Mouse (Mus musculus): ENCODE data around the gene Gnaz. TPM values are rescaled to one million over a fixed set of nuclear protein-coding genes. Genes with fewer than 3 reads are reported as not detected.

The Gnaz gene
- polyA plus RNA-seq, 1 experiment = 10.8 TPM

GRCm38 (mm10) chr10:75062621-75063020, 95.6 kb downstream of the Gnaz start:
- DNase-seq (ENCODE audit: low spot score) = no peak

GRCm38 (mm10) chr10:75063301-75063965, 96.5 kb downstream of the Gnaz start:
- DNase-seq (ENCODE audit: low spot score) = no peak

- no peak for DNase-seq (ENCODE audit: low spot score)
Measured at GRCm38 (mm10) chr10:75065691-75066090, 98.7 kb downstream of the Gnaz start.

Other genes with a start within 250 kb of the Gnaz start
- gene Rsph14, start 65.4 kb downstream of the Gnaz start, polyA plus RNA-seq (2012; rRNA removed) = not detected in 2 replicates
- 8.2 and 11.2 TPM in 2 replicates for gene Rab36, start 69.9 kb downstream of the Gnaz start, polyA plus RNA-seq (2012; rRNA removed)
- 35.5 and 39.5 TPM in 2 replicates for gene Bcr, start 93.4 kb downstream of the Gnaz start, polyA plus RNA-seq (2012; rRNA removed)
- 23.5 and 33.1 TPM in 2 replicates for gene Specc1l, start 244.9 kb downstream of the Gnaz start, polyA plus RNA-seq (2012; rRNA removed)

Measured in urinary bladder, adult 2 months (tissue).